Mouse (Mus musculus) adrenal gland, postnatal 25 days (tissue): ENCODE measurements around the gene Fbxl15. TPM values are rescaled to one million over a fixed set of nuclear protein-coding genes. Genes with fewer than 3 reads are reported as not detected.

Experiments
- DNase-seq: peaks from one replicate; pipeline ENCODE4 v3.0.0; 2021; ENCODE audit warnings: mixed read lengths
- long read RNA-seq: library from polyadenylated mRNA; stranded (forward); transcript quantifications from one replicate; pipeline ENCODE4 v2.0.0, GENCODE M21; 2021
- total RNA-seq: library from RNA; stranded (reverse); gene quantifications from 2 replicates; pipeline ENCODE4 v1.2.3, GENCODE M21; 2021

Fbxl15 gene
- total RNA-seq, result 9.8 and 13.4 TPM in 2 replicates
- long read RNA-seq, transcript Fbxl15-201 (4 exons, 1,348 nt), result major isoform, 14 of 26 reads
- long read RNA-seq, partial matches to known transcripts, result 9 of 26 reads
- long read RNA-seq, other reads (novel, unspliced or antisense), result 3 of 26 reads

GRCm38 (mm10) chr19:46328081-46329030, at the start of gene Fbxl15:
TSS of gene Fbxl15 (plus strand) at chr19:46328184.
- peak; percentile 92 for DNase-seq

GRCm38 (mm10) chr19:46282081-46282849, 45.7 kb upstream of the Fbxl15 start:
- DNase-seq, result no peak

GRCm38 (mm10) chr19:46284686-46285085, 43.3 kb upstream of the Fbxl15 start:
- DNase-seq, result no peak

GRCm38 (mm10) chr19:46285631-46286030, 42.4 kb upstream of the Fbxl15 start:
- DNase-seq, result no peak

GRCm38 (mm10) chr19:46286047-46286446, 41.9 kb upstream of the Fbxl15 start:
- no peak for DNase-seq

- DNase-seq, result no peak
These were observed 41.1 kb upstream of the Fbxl15 start for GRCm38 (mm10) chr19:46286926-46287325.

GRCm38 (mm10) chr19:46287566-46287965, 40.4 kb upstream of the Fbxl15 start:
- DNase-seq, result no peak

- DNase-seq, result no peak
These were observed 37.4 kb upstream of the Fbxl15 start for GRCm38 (mm10) chr19:46290535-46291105.

GRCm38 (mm10) chr19:46296938-46297337, 31.0 kb upstream of the Fbxl15 start:
- DNase-seq, result no peak

GRCm38 (mm10) chr19:46300294-46301045, 27.5 kb upstream of the Fbxl15 start:
- no peak for DNase-seq

GRCm38 (mm10) chr19:46302551-46302950, 25.4 kb upstream of the Fbxl15 start:
- DNase-seq, result no peak

- no peak for DNase-seq
These were observed 24.5 kb upstream of the Fbxl15 start for GRCm38 (mm10) chr19:46303251-46304215.

- peak; percentile 93 for DNase-seq
These were observed 23.7 kb upstream of the Fbxl15 start, which contains the start of gene Nfkb2 for GRCm38 (mm10) chr19:46304216-46304841. TSS of gene Nfkb2 (plus strand) at chr19:46304320.

- DNase-seq, result peak; percentile 35
These were observed 23.1 kb upstream of the Fbxl15 start for GRCm38 (mm10) chr19:46304908-46305333.

- peak; percentile 91 for DNase-seq
These were observed 22.3 kb upstream of the Fbxl15 start for GRCm38 (mm10) chr19:46305432-46306267.

GRCm38 (mm10) chr19:46306268-46306610, 21.7 kb upstream of the Fbxl15 start:
- DNase-seq, result no peak

GRCm38 (mm10) chr19:46306751-46307289, 21.2 kb upstream of the Fbxl15 start:
- no peak for DNase-seq

GRCm38 (mm10) chr19:46307781-46308180, 20.2 kb upstream of the Fbxl15 start:
- DNase-seq, result no peak

- DNase-seq, result no peak
These were observed 19.7 kb upstream of the Fbxl15 start for GRCm38 (mm10) chr19:46308303-46308702.
